Mouse (Mus musculus): ENCODE data around the gene Jsrp1. TPM values are rescaled to one million over a fixed set of nuclear protein-coding genes. Genes with fewer than 3 reads are reported as not detected.

Jsrp1 gene
- total and polyA plus RNA-seq, 3 experiments: 0.07 TPM; not detected in 2

GRCm38 (mm10) chr10:80785963-80786362 is 27.3 kb downstream of the Jsrp1 start:
- Histone ChIP-seq H3K36me3 (replicated peaks) (peaks cover 99% of the 10 kb centered on the region), H3K27me3 (ENCODE audit: insufficient read depth, low read length) (no peaks in the 10 kb centered on the region), H3K4me1 (ENCODE audit: insufficient read depth, low read depth, low read length) (peaks cover 26% of the 10 kb centered on the region), H3K4me3 (ENCODE audit: low read depth, low read length) (no peak overlapping the region), H3K9me3 (replicated peaks) (no peaks in the 10 kb centered on the region)
- DNase-seq (ENCODE audit: low spot score): no peak
- TF ChIP-seq GATA1 (IDR thresholded peaks at IDR 0.05; ENCODE audit: borderline replicate concordance, low read length) (no peak), TAL1 (conservative IDR thresholded peaks at IDR 0.05; ENCODE audit: low read depth, low read length) (no peak), POLR2AphosphoS5 (IDR thresholded peaks at IDR 0.05; ENCODE audit: insufficient replicate concordance, low read depth, low read length) (no peak), CTCF (IDR thresholded peaks at IDR 0.05; ENCODE audit: low read depth, low read length) (no peak), GATA2 (IDR thresholded peaks at IDR 0.05; ENCODE audit: borderline replicate concordance, low read depth, low read length) (no peak)
- no peak for ATAC-seq (ENCODE audit: extremely low read depth, insufficient number of reproducible peaks, low FRiP score, poor library complexity, severe bottlenecking)

- Histone ChIP-seq H3K9me3 (replicated peaks) (no peaks in the 10 kb centered on the region), H3K36me3 (replicated peaks) (peaks cover 99% of the 10 kb centered on the region), H3K4me3 (ENCODE audit: low read depth, low read length) (no peak overlapping the region), H3K4me1 (ENCODE audit: insufficient read depth, low read depth, low read length) (peaks cover 18% of the 10 kb centered on the region), H3K27me3 (ENCODE audit: insufficient read depth, low read length) (no peaks in the 10 kb centered on the region)
- no peak for TF ChIP-seq GATA1 (IDR thresholded peaks at IDR 0.05; ENCODE audit: borderline replicate concordance, low read length)
- no peak for DNase-seq (ENCODE audit: low spot score)
- ATAC-seq (ENCODE audit: extremely low read depth, insufficient number of reproducible peaks, low FRiP score, poor library complexity, severe bottlenecking): no peak
Measured at GRCm38 (mm10) chr10:80784871-80785270, 28.4 kb downstream of the Jsrp1 start.

GRCm38 (mm10) chr10:80784302-80784701 is 29.0 kb downstream of the Jsrp1 start:
- Histone ChIP-seq H3K27me3 (ENCODE audit: insufficient read depth, low read length) (no peaks in the 10 kb centered on the region), H3K4me3 (ENCODE audit: low read depth, low read length) (no peak overlapping the region), H3K36me3 (replicated peaks) (peaks cover 100% of the 10 kb centered on the region), H3K4me1 (ENCODE audit: insufficient read depth, low read depth, low read length) (peaks cover 18% of the 10 kb centered on the region), H3K9me3 (replicated peaks) (no peaks in the 10 kb centered on the region)
- no peak for ATAC-seq (ENCODE audit: extremely low read depth, insufficient number of reproducible peaks, low FRiP score, poor library complexity, severe bottlenecking)
- DNase-seq (ENCODE audit: low spot score): no peak
- TF ChIP-seq GATA1 (IDR thresholded peaks at IDR 0.05; ENCODE audit: borderline replicate concordance, low read length) (no peak), GATA2 (IDR thresholded peaks at IDR 0.05; ENCODE audit: borderline replicate concordance, low read depth, low read length) (no peak), TAL1 (conservative IDR thresholded peaks at IDR 0.05; ENCODE audit: low read depth, low read length) (no peak), CTCF (IDR thresholded peaks at IDR 0.05; ENCODE audit: low read depth, low read length) (no peak), POLR2AphosphoS5 (IDR thresholded peaks at IDR 0.05; ENCODE audit: insufficient replicate concordance, low read depth, low read length) (no peak)

GRCm38 (mm10) chr10:80779565-80779964 is 33.7 kb downstream of the Jsrp1 start:
- Histone ChIP-seq H3K36me3 (replicated peaks) (peaks cover 100% of the 10 kb centered on the region), H3K9me3 (replicated peaks) (no peaks in the 10 kb centered on the region), H3K4me3 (ENCODE audit: low read depth, low read length) (no peak overlapping the region), H3K4me1 (ENCODE audit: insufficient read depth, low read depth, low read length) (peaks cover 12% of the 10 kb centered on the region), H3K27me3 (ENCODE audit: insufficient read depth, low read length) (no peaks in the 10 kb centered on the region)
- DNase-seq (ENCODE audit: low spot score) (no peak), ATAC-seq (ENCODE audit: extremely low read depth, insufficient number of reproducible peaks, low FRiP score, poor library complexity, severe bottlenecking) (no peak)
- TF ChIP-seq POLR2AphosphoS5 (IDR thresholded peaks at IDR 0.05; ENCODE audit: insufficient replicate concordance, low read depth, low read length): no peak
- TF ChIP-seq CTCF (IDR thresholded peaks at IDR 0.05; ENCODE audit: low read depth, low read length): no peak
- TF ChIP-seq GATA1 (IDR thresholded peaks at IDR 0.05; ENCODE audit: borderline replicate concordance, low read length): no peak
- no peak for TF ChIP-seq TAL1 (conservative IDR thresholded peaks at IDR 0.05; ENCODE audit: low read depth, low read length)
- no peak for TF ChIP-seq GATA2 (IDR thresholded peaks at IDR 0.05; ENCODE audit: borderline replicate concordance, low read depth, low read length)

- H3K27me3 ChIP-seq (ENCODE audit: insufficient read depth, low read length): no peaks in the 10 kb centered on the region
- TF ChIP-seq POLR2AphosphoS5 (IDR thresholded peaks at IDR 0.05; ENCODE audit: insufficient replicate concordance, low read depth, low read length) (no peak), CTCF (IDR thresholded peaks at IDR 0.05; ENCODE audit: low read depth, low read length) (no peak), GATA2 (IDR thresholded peaks at IDR 0.05; ENCODE audit: borderline replicate concordance, low read depth, low read length) (no peak), GATA1 (IDR thresholded peaks at IDR 0.05; ENCODE audit: borderline replicate concordance, low read length) (no peak), TAL1 (conservative IDR thresholded peaks at IDR 0.05; ENCODE audit: low read depth, low read length) (no peak)
- H3K36me3 ChIP-seq (replicated peaks): peaks cover 100% of the 10 kb centered on the region
- ATAC-seq (ENCODE audit: extremely low read depth, insufficient number of reproducible peaks, low FRiP score, poor library complexity, severe bottlenecking): no peak
- H3K4me1 ChIP-seq (ENCODE audit: insufficient read depth, low read depth, low read length): peaks cover 16% of the 10 kb centered on the region; the same call in 1 of the 2 replicates
- no peak for DNase-seq (ENCODE audit: low spot score)
- no peak overlapping the region for H3K4me3 ChIP-seq (ENCODE audit: low read depth, low read length)
- H3K9me3 ChIP-seq (replicated peaks): no peaks in the 10 kb centered on the region
Measured at GRCm38 (mm10) chr10:80777123-80777522, 36.2 kb downstream of the Jsrp1 start.

- Histone ChIP-seq H3K4me3 (ENCODE audit: low read depth, low read length) (no peak overlapping the region), H3K36me3 (replicated peaks) (peaks cover 100% of the 10 kb centered on the region), H3K9me3 (replicated peaks) (no peaks in the 10 kb centered on the region), H3K4me1 (ENCODE audit: insufficient read depth, low read depth, low read length) (peaks cover 16% of the 10 kb centered on the region; the same call in 1 of the 2 replicates), H3K27me3 (ENCODE audit: insufficient read depth, low read length) (no peaks in the 10 kb centered on the region)
- ATAC-seq (ENCODE audit: extremely low read depth, insufficient number of reproducible peaks, low FRiP score, poor library complexity, severe bottlenecking) (no peak), DNase-seq (ENCODE audit: low spot score) (no peak)
- no peak for TF ChIP-seq TAL1 (conservative IDR thresholded peaks at IDR 0.05; ENCODE audit: low read depth, low read length)
- no peak for TF ChIP-seq POLR2AphosphoS5 (IDR thresholded peaks at IDR 0.05; ENCODE audit: insufficient replicate concordance, low read depth, low read length)
- no peak for TF ChIP-seq GATA2 (IDR thresholded peaks at IDR 0.05; ENCODE audit: borderline replicate concordance, low read depth, low read length)
- no peak for TF ChIP-seq CTCF (IDR thresholded peaks at IDR 0.05; ENCODE audit: low read depth, low read length)
- TF ChIP-seq GATA1 (IDR thresholded peaks at IDR 0.05; ENCODE audit: borderline replicate concordance, low read length): no peak
Measured at GRCm38 (mm10) chr10:80776358-80776869, 36.9 kb downstream of the Jsrp1 start.

Measured in G1E (cell line).